Mouse (Mus musculus) stomach, embryonic 14.5 days (tissue): ENCODE data around the gene Ripor2. TPM values are rescaled to one million over a fixed set of nuclear protein-coding genes. Genes with fewer than 3 reads are reported as not detected.
A peak's percentile ranks its signal among the peaks of the same experiment; 100 is the strongest.

Experiments
- ATAC-seq: fragments of 200-750 bp; cut with Nextera tagmentation; 2 replicates; pipeline ENCODE4 v1.8.0; 2017; ENCODE audit warnings: low read depth, moderate TSS enrichment; ENCODE audit not compliant: insufficient number of reproducible peaks, insufficient read depth, low FRiP score
- H3K27ac ChIP-seq: fragments of 300-500 bp; sonication (generic); 2 replicates; pipeline ENCODE4 v1.5.1; 2014; ENCODE audit warnings: mild to moderate bottlenecking, low read length, moderate library complexity, mixed read lengths
- H3K27me3 ChIP-seq: fragments of 300-500 bp; sonication (generic); 2 replicates; pipeline ENCODE4 v1.6.1; 2014; ENCODE audit warnings: low read length, control low read depth, mixed read lengths; ENCODE audit not compliant: control insufficient read depth, insufficient read depth
- H3K36me3 ChIP-seq: fragments of 300-500 bp; sonication (generic); 2 replicates; pipeline ENCODE4 v1.6.1; 2014; ENCODE audit warnings: mild to moderate bottlenecking, control low read depth, low read length, moderate library complexity, mixed read lengths; ENCODE audit not compliant: control insufficient read depth, insufficient read depth
- H3K4me1 ChIP-seq: fragments of 300-500 bp; sonication (generic); 2 replicates; pipeline ENCODE4 v1.6.1; 2014; ENCODE audit warnings: low read length, control low read depth, mixed read lengths; ENCODE audit not compliant: control insufficient read depth, insufficient read depth
- H3K4me2 ChIP-seq: fragments of 300-500 bp; sonication (generic); replicated peaks from 2 replicates; pipeline ENCODE4 v1.6.1; 2014; ENCODE audit warnings: low read depth, low read length, control low read depth
- H3K4me3 ChIP-seq: fragments of 300-500 bp; sonication (generic); 2 replicates; pipeline ENCODE4 v1.5.1; 2014; ENCODE audit warnings: low read depth, low read length, control low read depth
- H3K9ac ChIP-seq: fragments of 300-500 bp; sonication (generic); replicated peaks from 2 replicates; pipeline ENCODE4 v1.6.1; 2014; ENCODE audit warnings: low read depth, mild to moderate bottlenecking, control low read depth, low read length, moderate library complexity, mixed read lengths
- H3K9me3 ChIP-seq: fragments of 300-500 bp; sonication (generic); 2 replicates; pipeline ENCODE4 v1.6.1; 2016; ENCODE audit warnings: low read depth, low read length, control low read depth; ENCODE audit not compliant: control insufficient read depth
- WGBS: fragments of 180-500 bp; shearing (Covaris S2); extraction: QIAGEN DNeasy Blood & Tissue Kit; methylation state at CpG from one replicate; pipeline ENCODE4 v1.1.7; 2014; 5-methylcytosine and 5-hydroxymethylcytosine counted together
- polyA plus RNA-seq: library from polyadenylated mRNA; unstranded; fragments of >200 nt; fragmentation: Nextera tagmentation; extraction: Ambion mirVana; gene quantifications from 2 replicates; pipeline ENCODE4 v1.2.1, GENCODE M21; 2014

The Ripor2 gene
- polyA plus RNA-seq, 1 experiment from 2014 or later: 2.3 TPM

GRCm38 (mm10) chr13:24679027-24679680 lies 97.2 kb downstream of the Ripor2 start:
- H3K27me3 ChIP-seq: no peaks in the 10 kb centered on the region
- no peak overlapping the region for H3K4me2 ChIP-seq
- peaks cover 8% of the 10 kb centered on the region; the same call in 1 of the 2 replicates for H3K4me1 ChIP-seq
- no peak overlapping the region for H3K27ac ChIP-seq
- no peaks in the 10 kb centered on the region for H3K36me3 ChIP-seq
- no peak for ATAC-seq
- H3K9me3 ChIP-seq: no peaks in the 10 kb centered on the region
- H3K9ac ChIP-seq: no peak overlapping the region; the same call in 1 of the 2 replicates
- no peak overlapping the region for H3K4me3 ChIP-seq
- WGBS: 42% methylated on average over 15 of the region's 15 CpGs

- 87% methylated on average over 4 of the region's 4 CpGs for WGBS
- Histone ChIP-seq H3K9me3 (no peaks in the 10 kb centered on the region), H3K27me3 (no peaks in the 10 kb centered on the region), H3K4me2 (no peak overlapping the region), H3K4me1 (peaks cover 8% of the 10 kb centered on the region; the same call in 1 of the 2 replicates), H3K27ac (no peak overlapping the region), H3K9ac (no peak overlapping the region), H3K4me3 (no peak overlapping the region), H3K36me3 (no peaks in the 10 kb centered on the region)
- ATAC-seq: no peak
Measured at GRCm38 (mm10) chr13:24680951-24681350, 99.0 kb downstream of the Ripor2 start.

DNA sequence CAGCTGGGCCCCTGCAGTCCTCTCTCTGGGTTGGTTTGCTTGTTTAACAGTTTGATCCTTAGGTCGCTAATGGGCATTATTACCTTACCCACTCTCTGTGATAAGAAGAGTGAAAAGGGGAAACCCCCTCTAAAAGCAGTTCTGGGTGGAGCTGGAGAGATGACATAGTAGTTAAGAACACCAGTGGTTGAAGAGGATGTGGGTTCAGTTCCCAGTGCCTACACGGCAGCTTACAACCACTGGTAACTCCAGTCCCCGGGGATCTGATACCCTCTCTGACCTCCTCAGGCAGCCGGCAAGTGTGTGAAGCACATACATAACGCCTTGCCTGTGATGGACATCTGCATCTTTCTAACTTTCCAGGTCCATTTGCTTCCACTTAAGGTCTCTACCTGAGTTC lies 100.4 kb downstream of the Ripor2 start:
- Histone ChIP-seq H3K36me3 (no peaks in the 10 kb centered on the region), H3K9me3 (no peaks in the 10 kb centered on the region), H3K4me2 (no peak overlapping the region), H3K27me3 (no peaks in the 10 kb centered on the region), H3K4me1 (peaks cover 8% of the 10 kb centered on the region; the same call in 1 of the 2 replicates), H3K4me3 (no peak overlapping the region), H3K9ac (no peak overlapping the region), H3K27ac (no peak overlapping the region)
- 63% methylated on average over 5 of the region's 5 CpGs for WGBS
- no peak for ATAC-seq

GRCm38 (mm10) chr13:24684503-24684902 lies 102.5 kb downstream of the Ripor2 start:
- H3K4me3 ChIP-seq: no peak overlapping the region
- no peaks in the 10 kb centered on the region for H3K27me3 ChIP-seq
- WGBS: 67% methylated on average over 2 of the region's 2 CpGs
- ATAC-seq: no peak
- no peak overlapping the region for H3K9ac ChIP-seq
- no peaks in the 10 kb centered on the region for H3K36me3 ChIP-seq
- H3K27ac ChIP-seq: no peak overlapping the region
- no peak overlapping the region for H3K4me2 ChIP-seq
- H3K9me3 ChIP-seq: no peaks in the 10 kb centered on the region
- H3K4me1 ChIP-seq: peaks cover under 1% of the 10 kb centered on the region; the same call in 1 of the 2 replicates

DNA sequence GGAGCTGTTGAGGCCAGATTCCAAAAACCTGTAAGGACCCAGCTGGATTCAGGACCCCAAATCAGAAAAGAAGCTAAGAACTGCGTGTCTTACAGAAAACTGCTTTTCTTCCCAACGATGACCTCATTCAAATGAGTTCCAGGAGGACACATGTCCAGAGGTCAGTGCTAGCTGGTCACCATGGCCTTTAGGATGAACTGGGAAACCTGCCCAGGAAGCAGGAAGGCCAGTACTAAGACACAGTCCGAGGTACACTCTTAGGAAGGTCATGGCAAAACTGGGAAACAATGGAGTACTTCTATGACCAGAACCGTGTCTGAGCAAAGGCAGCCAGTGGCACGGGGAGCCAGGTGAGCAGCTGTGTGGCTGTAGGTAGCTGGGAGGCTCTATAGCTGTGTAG lies 103.9 kb downstream of the Ripor2 start:
- H3K36me3 ChIP-seq: no peaks in the 10 kb centered on the region
- no peak overlapping the region for H3K27ac ChIP-seq
- no peak overlapping the region for H3K4me2 ChIP-seq
- no peak for ATAC-seq
- H3K4me3 ChIP-seq: no peak overlapping the region
- 77% methylated on average over 5 of the region's 5 CpGs for WGBS
- no peaks in the 10 kb centered on the region for H3K9me3 ChIP-seq
- no peak overlapping the region for H3K9ac ChIP-seq
- no peaks in the 10 kb centered on the region for H3K4me1 ChIP-seq
- no peaks in the 10 kb centered on the region for H3K27me3 ChIP-seq

- Histone ChIP-seq H3K27me3 (no peaks in the 10 kb centered on the region), H3K4me2 (no peak overlapping the region), H3K27ac (no peak overlapping the region), H3K9ac (no peak overlapping the region), H3K9me3 (no peaks in the 10 kb centered on the region), H3K4me3 (no peak overlapping the region), H3K36me3 (no peaks in the 10 kb centered on the region), H3K4me1 (no peaks in the 10 kb centered on the region)
- ATAC-seq: 0 out of 2 replicates have a peak, but pooled peaks have one; percentile 56
- 37% methylated on average over 15 of the region's 15 CpGs for WGBS
Measured at GRCm38 (mm10) chr13:24686705-24687665, 105.0 kb downstream of the Ripor2 start.

GRCm38 (mm10) chr13:24693312-24693711 lies 111.3 kb downstream of the Ripor2 start:
- Histone ChIP-seq H3K36me3 (no peaks in the 10 kb centered on the region), H3K9me3 (no peaks in the 10 kb centered on the region), H3K27me3 (no peaks in the 10 kb centered on the region), H3K4me1 (no peaks in the 10 kb centered on the region), H3K4me3 (no peak overlapping the region), H3K4me2 (no peak overlapping the region), H3K27ac (no peak overlapping the region), H3K9ac (no peak overlapping the region)
- no peak for ATAC-seq
- WGBS: 92% methylated on average over 7 of the region's 7 CpGs

- Histone ChIP-seq H3K4me2 (no peak overlapping the region), H3K27ac (no peak overlapping the region), H3K36me3 (no peaks in the 10 kb centered on the region), H3K27me3 (no peaks in the 10 kb centered on the region), H3K9ac (no peak overlapping the region), H3K4me1 (no peaks in the 10 kb centered on the region), H3K4me3 (no peak overlapping the region), H3K9me3 (no peaks in the 10 kb centered on the region)
- no peak for ATAC-seq
- 84% methylated on average over 4 of the region's 4 CpGs for WGBS
Measured at GRCm38 (mm10) chr13:24698746-24699145, 116.8 kb downstream of the Ripor2 start.
